Mouse (Mus musculus) spleen, adult 2 months (tissue): ENCODE results near the gene Lrmda.

Source experiments
- CTCF ChIP-seq: fragments of 200-500 bp; IDR thresholded peaks from 2 replicates; pipeline ENCODE4 v1.5.1; 2011; ENCODE audit warnings: mild to moderate bottlenecking, inconsistent platforms; ENCODE audit not compliant: insufficient read depth, insufficient read length, insufficient replicate concordance; ENCODE audit errors: extremely low read depth
- POLR2A ChIP-seq: fragments of 200-500 bp; IDR thresholded peaks from 2 replicates; pipeline ENCODE4 v1.6.1; 2011; ENCODE audit warnings: low read depth, low read length, inconsistent platforms

- TF ChIP-seq CTCF (no peak), POLR2A (no peak)
Measured at GRCm38 (mm10) chr14:22265229-22265905, 245.9 kb downstream of the Lrmda start.
